Mouse (Mus musculus) Muller cell, postnatal 12 days (primary cell): ENCODE measurements at regions not wholly inside any gene's neighbourhood (a gene's known extent, or its start where the extent isn't known, plus 50 kb on each side); places are given as distances from the start of the nearest gene placed in this dataset.

ENCODE experiments used
- DNase-seq: peaks from one replicate; pipeline ENCODE4 v3.0.0-alpha.2; 2015; ENCODE audit errors: inconsistent ontology term

GRCm38 (mm10) chr8:126683950-126684349 is 90.2 kb upstream of the Irf2bp2 start:
- peak; percentile 92 for DNase-seq

DNA sequence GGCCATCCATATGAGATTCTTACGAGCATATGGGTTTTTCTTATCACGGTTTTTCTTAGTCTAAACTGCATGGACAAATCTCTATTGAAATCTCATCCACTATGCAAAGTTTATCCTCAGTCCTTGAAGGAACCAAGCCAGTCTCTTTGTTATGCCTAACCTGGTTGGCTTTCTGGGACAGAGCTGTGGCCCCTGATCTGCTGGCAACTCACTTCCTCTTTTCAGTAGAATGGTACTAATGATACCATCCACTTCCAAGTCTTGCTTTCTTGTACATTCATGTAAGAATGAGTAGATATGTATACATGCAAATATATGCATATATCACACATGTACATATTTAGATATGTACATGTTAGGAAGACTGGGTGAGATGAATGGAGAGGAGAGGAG is 89.8 kb upstream of the Irf2bp2 start:
- DNase-seq, result no peak

DNA sequence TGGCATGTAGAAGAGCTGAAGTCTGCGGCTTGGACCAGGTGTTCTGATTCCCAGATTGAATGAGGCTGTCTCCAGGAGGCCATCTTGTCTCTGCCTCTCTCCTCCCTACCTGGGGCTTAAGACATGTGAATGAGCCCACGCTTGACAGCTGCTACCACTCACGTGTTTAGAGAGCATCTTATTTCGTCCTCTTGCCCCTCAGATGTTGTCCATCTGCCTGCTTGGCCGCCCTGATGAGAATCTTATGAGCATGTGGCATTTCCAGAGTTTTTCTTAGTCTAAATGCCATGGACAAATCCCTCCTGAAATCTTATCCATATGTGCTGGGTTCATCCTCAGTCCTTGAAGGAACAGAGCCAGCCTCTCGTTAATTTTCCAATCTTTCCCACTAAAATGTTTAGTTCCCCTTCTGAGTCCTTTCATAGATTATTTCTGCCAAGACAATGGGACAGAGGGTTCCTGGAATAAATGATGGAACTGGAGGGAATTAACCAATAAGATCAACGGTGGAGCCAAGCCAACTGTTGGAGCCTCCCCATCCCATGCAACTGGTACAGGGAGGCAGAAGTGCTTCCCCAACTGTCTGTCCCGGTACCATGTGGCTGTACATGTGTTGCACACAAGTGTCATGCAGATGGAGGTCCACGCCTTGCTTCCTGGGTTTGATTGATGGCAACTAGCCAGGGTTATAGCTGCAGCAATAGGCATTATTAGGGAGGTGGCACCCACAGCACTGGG is 89.2 kb upstream of the Irf2bp2 start:
- DNase-seq, result no peak

DNA sequence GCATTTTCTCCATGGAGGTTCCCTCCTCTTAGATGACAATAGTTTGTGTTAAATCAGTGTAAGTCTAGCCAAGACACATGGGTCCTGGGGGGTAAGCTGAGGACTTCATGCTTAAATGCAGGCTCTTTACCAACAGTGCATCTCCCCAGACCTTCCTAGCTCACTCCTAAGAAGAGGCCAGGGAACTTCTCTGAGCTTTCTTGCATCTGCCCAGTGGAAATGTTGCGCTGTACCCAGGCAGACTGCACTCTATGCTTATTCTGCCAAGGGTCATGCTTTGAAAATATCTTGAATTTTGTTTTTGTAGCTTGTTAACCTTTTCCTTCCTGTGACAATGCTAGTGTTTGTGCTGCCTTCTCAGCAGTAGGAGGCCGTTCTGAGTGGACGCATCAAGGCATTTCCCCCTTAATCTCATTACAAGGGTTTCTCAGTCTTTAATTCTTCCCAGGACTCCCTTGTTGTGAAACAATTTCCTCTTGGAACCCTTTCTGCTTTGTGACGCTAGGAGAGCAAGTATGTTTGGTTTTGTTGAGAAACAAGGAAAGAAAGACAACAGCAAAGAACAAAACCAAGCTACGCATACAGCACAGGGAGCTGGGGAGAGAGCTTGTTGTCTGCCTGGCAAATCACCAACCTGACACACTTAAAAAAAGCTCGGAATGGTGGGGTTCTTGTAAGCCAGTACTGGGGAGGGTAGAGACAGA is 88.3 kb upstream of the Irf2bp2 start:
- peak; percentile 69 for DNase-seq

- DNase-seq, result no peak
Observed at GRCm38 (mm10) chr8:126678004-126678751, 84.4 kb upstream of the Irf2bp2 start.

DNA sequence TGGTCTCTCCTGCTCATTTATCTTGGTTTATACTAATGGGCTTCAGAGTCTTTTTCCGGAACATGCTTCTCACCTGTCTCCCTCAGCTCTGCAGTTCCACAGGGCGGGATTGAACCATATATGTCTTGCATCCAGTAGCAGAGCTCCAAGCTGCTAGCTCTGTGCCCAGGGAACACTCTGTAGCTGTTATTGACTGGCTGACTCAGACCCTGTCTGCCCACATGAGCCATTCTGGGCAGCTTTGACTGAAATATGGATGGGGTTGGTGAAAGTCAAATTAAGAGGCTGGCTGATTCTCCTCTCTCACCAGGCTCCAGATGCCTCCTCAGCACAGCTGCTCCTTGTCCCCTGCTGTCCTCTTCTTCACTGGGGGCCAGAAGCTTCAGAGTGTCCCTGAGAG is 81.4 kb upstream of the Irf2bp2 start:
- DNase-seq, result no peak

GRCm38 (mm10) chr8:126673038-126673740 is 79.4 kb upstream of the Irf2bp2 start:
- DNase-seq, result peak; percentile 58

DNA sequence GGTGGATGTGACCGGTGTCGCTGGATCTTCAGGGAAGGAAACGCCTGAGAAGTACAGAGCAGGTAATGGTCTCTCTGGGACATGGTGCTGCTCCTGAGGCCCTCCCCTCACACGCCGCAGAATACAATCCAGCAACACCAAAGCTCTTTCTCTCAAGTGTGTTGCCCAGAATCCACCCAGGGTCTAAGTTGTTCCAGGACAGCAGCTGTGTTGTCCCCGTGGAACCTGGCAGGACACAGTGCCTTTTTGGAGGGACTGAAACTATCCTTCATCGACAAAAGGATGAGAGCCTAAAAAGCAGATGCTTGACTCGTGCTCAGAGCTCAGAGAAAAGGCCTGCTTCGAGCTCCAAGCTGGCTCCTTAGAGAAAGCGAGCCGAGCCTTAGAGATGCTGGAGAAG is 77.8 kb upstream of the Irf2bp2 start:
- no peak for DNase-seq

- no peak for DNase-seq
Observed at GRCm38 (mm10) chr8:126669919-126670318, 76.1 kb upstream of the Irf2bp2 start.

- no peak for DNase-seq
Observed at GRCm38 (mm10) chr8:126669154-126669553, 75.4 kb upstream of the Irf2bp2 start.

DNA sequence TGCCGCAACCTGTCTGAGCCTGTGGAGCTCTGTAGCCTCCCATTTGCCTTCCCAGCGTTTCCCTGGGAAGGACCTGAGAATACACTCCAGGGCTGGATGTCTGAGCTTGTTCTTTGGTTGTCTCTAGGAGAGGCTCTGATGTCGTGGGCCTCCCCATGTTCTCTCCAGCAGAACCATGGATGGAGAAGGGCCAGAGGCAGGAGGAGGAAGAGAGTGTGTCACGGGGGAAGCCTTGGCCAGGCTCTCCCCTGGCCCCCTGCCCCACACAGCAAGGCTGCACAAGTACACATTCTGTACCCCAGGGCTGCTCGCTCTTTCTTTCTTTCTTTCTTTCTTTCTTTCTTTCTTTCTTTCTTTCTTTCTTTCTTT is 74.9 kb upstream of the Irf2bp2 start:
- DNase-seq, result no peak

- DNase-seq, result peak; percentile 88
Observed at GRCm38 (mm10) chr8:126667721-126668656, 74.2 kb upstream of the Irf2bp2 start.

- DNase-seq, result peak; percentile 87
Observed at GRCm38 (mm10) chr8:126667086-126667720, 73.4 kb upstream of the Irf2bp2 start.

DNA sequence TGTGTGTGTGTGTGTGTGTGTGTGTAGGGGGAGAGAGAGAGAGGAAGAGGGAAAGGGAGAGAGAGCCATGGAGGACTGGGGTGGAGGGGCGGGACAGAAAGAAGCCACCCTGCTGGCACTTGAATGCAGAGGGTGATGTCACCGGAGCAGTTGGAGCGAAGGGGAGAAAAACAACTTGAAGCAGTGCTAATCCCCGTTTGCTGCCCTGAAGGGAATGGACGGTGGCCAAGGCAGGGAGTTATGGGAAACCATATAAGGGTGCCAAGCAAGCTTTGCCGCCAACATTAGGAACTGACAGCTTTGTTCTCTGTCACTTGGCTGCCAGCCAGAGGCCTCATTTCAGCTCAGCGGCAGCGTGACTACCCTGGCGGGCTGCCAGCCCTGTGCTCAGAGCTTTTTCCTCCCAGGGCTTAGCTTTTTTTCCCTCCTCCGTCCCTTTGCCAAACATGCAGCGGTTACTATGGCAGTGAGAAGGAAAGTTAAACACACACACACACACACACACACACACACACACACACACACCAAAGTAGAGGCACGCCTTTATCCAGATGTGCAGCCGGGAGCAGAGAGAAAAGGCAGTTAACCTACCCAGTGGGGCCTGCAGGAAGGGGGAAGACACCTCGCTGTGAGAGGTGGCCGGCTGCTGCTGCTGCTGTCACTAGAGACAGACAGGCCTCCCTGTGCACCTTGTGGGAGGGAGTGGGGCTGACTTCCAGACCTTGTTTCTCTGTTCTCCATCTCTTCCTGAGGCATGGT is 72.7 kb upstream of the Irf2bp2 start:
- DNase-seq, result peak; percentile 99

DNA sequence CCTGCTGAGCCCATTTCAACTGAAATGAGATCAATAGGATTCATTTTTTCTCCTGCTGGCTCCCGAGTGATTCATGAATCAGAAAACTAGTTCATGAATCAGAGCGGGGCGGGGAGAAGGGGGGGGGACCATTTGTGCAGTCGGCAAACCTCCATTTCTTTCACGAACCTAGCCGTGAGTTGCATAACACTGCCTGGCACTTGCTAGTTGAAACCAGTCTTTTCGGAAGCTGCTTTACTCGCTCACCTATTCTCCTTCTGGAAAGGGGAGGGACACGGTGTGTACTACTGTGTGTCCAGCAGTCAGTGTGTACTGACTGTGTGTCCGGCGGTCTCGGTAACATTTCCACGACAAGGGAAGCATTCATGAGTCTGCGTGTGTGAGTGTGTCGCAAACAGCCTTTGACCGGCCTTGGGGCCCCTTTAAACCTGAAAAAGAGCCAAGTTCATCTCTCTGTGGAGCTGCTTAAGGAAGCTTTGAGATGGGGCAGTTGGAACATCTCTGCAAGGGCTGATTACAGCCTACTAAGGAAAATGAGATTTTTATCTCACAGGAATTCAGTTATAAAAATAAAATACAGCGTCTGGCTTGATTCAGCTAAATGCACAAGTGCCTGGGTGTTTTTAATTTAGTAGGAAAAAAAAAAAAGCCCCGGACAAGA is 71.9 kb upstream of the Irf2bp2 start:
- DNase-seq, result peak; percentile 97

GRCm38 (mm10) chr8:126664891-126665290 is 71.1 kb upstream of the Irf2bp2 start:
- no peak for DNase-seq

GRCm38 (mm10) chr8:126662797-126663784 is 69.3 kb upstream of the Irf2bp2 start:
- peak; percentile 59 for DNase-seq

GRCm38 (mm10) chr8:126662151-126662550 is 68.4 kb upstream of the Irf2bp2 start:
- DNase-seq, result no peak
